Mouse (Mus musculus): ENCODE results near the gene Clec11a. TPM values are rescaled to one million over a fixed set of nuclear protein-coding genes. Genes with fewer than 3 reads are reported as not detected.

Gene Clec11a
- polyA plus RNA-seq, 1 experiment, result 0.01 TPM

GRCm38 (mm10) chr7:44273446-44273845 lies 33.3 kb downstream of the Clec11a start:
- no peaks in the 10 kb centered on the region for H3K4me1 ChIP-seq (ENCODE audit: control insufficient read depth)
- H3K4me3 ChIP-seq (replicated peaks), result no peak overlapping the region
- no peaks in the 10 kb centered on the region for H3K36me3 ChIP-seq (ENCODE audit: control insufficient read depth)
- H3K27me3 ChIP-seq (ENCODE audit: control insufficient read depth), result peaks cover 6% of the 10 kb centered on the region
- TF ChIP-seq GATA1 (IDR thresholded peaks at IDR 0.05; ENCODE audit: low read length) (no peak), TAL1 (IDR thresholded peaks at IDR 0.05; ENCODE audit: low read length) (no peak)
- no peaks in the 10 kb centered on the region for H3K9me3 ChIP-seq (ENCODE audit: control insufficient read depth, low read length)

- TF ChIP-seq TAL1 (IDR thresholded peaks at IDR 0.05; ENCODE audit: low read length) (no peak), GATA1 (IDR thresholded peaks at IDR 0.05; ENCODE audit: low read length) (no peak)
- Histone ChIP-seq H3K27me3 (ENCODE audit: control insufficient read depth) (peaks cover 6% of the 10 kb centered on the region), H3K36me3 (ENCODE audit: control insufficient read depth) (no peaks in the 10 kb centered on the region), H3K4me1 (ENCODE audit: control insufficient read depth) (no peaks in the 10 kb centered on the region), H3K9me3 (ENCODE audit: control insufficient read depth, low read length) (no peaks in the 10 kb centered on the region), H3K4me3 (replicated peaks) (no peak overlapping the region)
Observed at GRCm38 (mm10) chr7:44272546-44272945, 34.2 kb downstream of the Clec11a start.

GRCm38 (mm10) chr7:44271309-44271708 lies 35.4 kb downstream of the Clec11a start:
- no peak overlapping the region for H3K4me3 ChIP-seq (replicated peaks)
- no peaks in the 10 kb centered on the region for H3K4me1 ChIP-seq (ENCODE audit: control insufficient read depth)
- peaks cover 6% of the 10 kb centered on the region for H3K27me3 ChIP-seq (ENCODE audit: control insufficient read depth)
- TF ChIP-seq GATA1 (IDR thresholded peaks at IDR 0.05; ENCODE audit: low read length) (no peak), TAL1 (IDR thresholded peaks at IDR 0.05; ENCODE audit: low read length) (no peak)
- H3K9me3 ChIP-seq (ENCODE audit: control insufficient read depth, low read length), result no peaks in the 10 kb centered on the region
- H3K36me3 ChIP-seq (ENCODE audit: control insufficient read depth), result no peaks in the 10 kb centered on the region

- no peaks in the 10 kb centered on the region for H3K36me3 ChIP-seq (ENCODE audit: control insufficient read depth)
- peaks cover 11% of the 10 kb centered on the region for H3K27me3 ChIP-seq (ENCODE audit: control insufficient read depth)
- no peaks in the 10 kb centered on the region for H3K9me3 ChIP-seq (ENCODE audit: control insufficient read depth, low read length)
- no peak overlapping the region for H3K4me3 ChIP-seq (replicated peaks)
- H3K4me1 ChIP-seq (ENCODE audit: control insufficient read depth), result no peaks in the 10 kb centered on the region
- TF ChIP-seq GATA1 (IDR thresholded peaks at IDR 0.05; ENCODE audit: low read length), result no peak
- TF ChIP-seq TAL1 (IDR thresholded peaks at IDR 0.05; ENCODE audit: low read length), result no peak
Observed at GRCm38 (mm10) chr7:44269397-44269796, 37.3 kb downstream of the Clec11a start.

GRCm38 (mm10) chr7:44268117-44268516 lies 38.6 kb downstream of the Clec11a start:
- Histone ChIP-seq H3K4me1 (ENCODE audit: control insufficient read depth) (no peaks in the 10 kb centered on the region), H3K9me3 (ENCODE audit: control insufficient read depth, low read length) (no peaks in the 10 kb centered on the region), H3K27me3 (ENCODE audit: control insufficient read depth) (peaks cover 18% of the 10 kb centered on the region), H3K36me3 (ENCODE audit: control insufficient read depth) (no peaks in the 10 kb centered on the region), H3K4me3 (replicated peaks) (no peak overlapping the region)
- no peak for TF ChIP-seq TAL1 (IDR thresholded peaks at IDR 0.05; ENCODE audit: low read length)
- no peak for TF ChIP-seq GATA1 (IDR thresholded peaks at IDR 0.05; ENCODE audit: low read length)

- peaks cover 42% of the 10 kb centered on the region for H3K27me3 ChIP-seq (ENCODE audit: control insufficient read depth)
- H3K4me1 ChIP-seq (ENCODE audit: control insufficient read depth), result no peaks in the 10 kb centered on the region
- H3K4me3 ChIP-seq (replicated peaks), result no peak overlapping the region
- H3K36me3 ChIP-seq (ENCODE audit: control insufficient read depth), result no peaks in the 10 kb centered on the region
- no peak for TF ChIP-seq TAL1 (IDR thresholded peaks at IDR 0.05; ENCODE audit: low read length)
- no peak for TF ChIP-seq GATA1 (IDR thresholded peaks at IDR 0.05; ENCODE audit: low read length)
- no peaks in the 10 kb centered on the region for H3K9me3 ChIP-seq (ENCODE audit: control insufficient read depth, low read length)
Observed at GRCm38 (mm10) chr7:44262791-44263643, 43.7 kb downstream of the Clec11a start.

- Histone ChIP-seq H3K27me3 (ENCODE audit: control insufficient read depth) (peaks cover 42% of the 10 kb centered on the region), H3K9me3 (ENCODE audit: control insufficient read depth, low read length) (no peaks in the 10 kb centered on the region), H3K36me3 (ENCODE audit: control insufficient read depth) (no peaks in the 10 kb centered on the region), H3K4me1 (ENCODE audit: control insufficient read depth) (no peaks in the 10 kb centered on the region), H3K4me3 (replicated peaks) (no peak within 1 kb of the TSS)
- TF ChIP-seq TAL1 (IDR thresholded peaks at IDR 0.05; ENCODE audit: low read length) (no peak), GATA1 (IDR thresholded peaks at IDR 0.05; ENCODE audit: low read length) (no peak)
Observed at GRCm38 (mm10) chr7:44261147-44261546, 45.6 kb downstream of the Clec11a start, which contains the start of gene Gm15517. Gene Gm15517 (plus strand): TSS chr7:44261447.

- no peaks in the 10 kb centered on the region for H3K36me3 ChIP-seq (ENCODE audit: control insufficient read depth)
- TF ChIP-seq GATA1 (IDR thresholded peaks at IDR 0.05; ENCODE audit: low read length) (no peak), TAL1 (IDR thresholded peaks at IDR 0.05; ENCODE audit: low read length) (no peak)
Observed at GRCm38 (mm10) chr7:44260410-44260809, 46.3 kb downstream of the Clec11a start.

GRCm38 (mm10) chr7:44257278-44257677 lies 49.4 kb downstream of the Clec11a start, which contains the start of gene Acp4:
Gene Acp4 (minus strand): TSS chr7:44257378.
- Histone ChIP-seq H3K27me3 (ENCODE audit: control insufficient read depth) (peaks cover 20% of the 10 kb centered on the region), H3K9me3 (ENCODE audit: control insufficient read depth, low read length) (no peaks in the 10 kb centered on the region), H3K36me3 (ENCODE audit: control insufficient read depth) (peaks cover 21% of the 10 kb centered on the region), H3K4me1 (ENCODE audit: control insufficient read depth) (no peaks in the 10 kb centered on the region; the same call in 1 of the 2 replicates), H3K4me3 (replicated peaks) (no peak within 1 kb of the TSS)
- TF ChIP-seq GATA1 (IDR thresholded peaks at IDR 0.05; ENCODE audit: low read length), result no peak
- no peak for TF ChIP-seq TAL1 (IDR thresholded peaks at IDR 0.05; ENCODE audit: low read length)

More at GRCm38 (mm10) chr7:44260410-44260809, 46.3 kb downstream of the Clec11a start:
- H3K4me1 ChIP-seq (ENCODE audit: control insufficient read depth), result no peaks in the 10 kb centered on the region
- peaks cover 42% of the 10 kb centered on the region for H3K27me3 ChIP-seq (ENCODE audit: control insufficient read depth)
- H3K9me3 ChIP-seq (ENCODE audit: control insufficient read depth, low read length), result no peaks in the 10 kb centered on the region
- no peak overlapping the region for H3K4me3 ChIP-seq (replicated peaks)

Measured in erythroblast, embryonic 14.5 days (primary cell).